Comparison of ENCODE assay signal across 8 mouse cellular contexts in the genomic region with DNA sequence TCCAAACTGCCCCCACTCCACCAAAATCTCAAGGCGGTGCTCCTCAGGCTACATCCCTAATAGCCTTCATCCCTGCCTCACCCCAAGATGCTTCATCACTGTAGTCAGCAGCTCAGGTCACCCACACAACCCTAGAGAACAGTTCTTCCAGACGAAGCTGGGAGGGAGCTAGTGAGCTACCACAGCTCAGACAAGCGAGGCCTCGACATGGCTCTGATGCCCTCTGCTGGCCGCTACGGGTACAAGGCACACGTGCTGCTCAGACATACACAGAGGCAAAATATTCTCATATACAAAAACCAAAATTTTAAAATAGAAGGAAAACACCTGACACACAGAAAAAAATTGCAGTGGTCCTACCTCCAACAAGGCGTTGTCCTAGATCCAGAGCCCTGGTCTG. TPM values are rescaled to one million over a fixed set of nuclear protein-coding genes. Genes with fewer than 3 reads are reported as not detected.
DNase-seq lines count a peak whose midpoint lies in the region; ATAC-seq and TF ChIP-seq lines count a peak whose summit lies in the region.

No protein-coding gene starts in this region.

- peaks cover 45% of the 10 kb centered on the region for H3K36me3 ChIP-seq in C2C12 (ENCODE audit: control insufficient read depth, insufficient read depth)
- H3K36me3 ChIP-seq in liver, embryonic 12.5 days, result peaks cover 56% of the 10 kb centered on the region
- peaks cover 43% of the 10 kb centered on the region for H3K36me3 ChIP-seq in neural tube, embryonic 12.5 days

- ATAC-seq in liver, embryonic 12.5 days, result peak; percentile 6; the same call in 1 of the 2 replicates
- ATAC-seq in neural tube, embryonic 12.5 days (ENCODE audit: low FRiP score, low read depth), result peak; percentile 11; the same call in 1 of the 2 replicates

- no peak overlapping the region for H3K9ac ChIP-seq in liver, embryonic 12.5 days
- no peak overlapping the region for H3K9ac ChIP-seq in neural tube, embryonic 12.5 days

- H3K4me1 ChIP-seq in liver, embryonic 12.5 days, result peaks cover 52% of the 10 kb centered on the region
- 0 out of 2 replicates have a peak, but pooled peaks cover 2% of the 10 kb centered on the region for H3K4me1 ChIP-seq in neural tube, embryonic 12.5 days

- no peaks in the 10 kb centered on the region for H3K9me3 ChIP-seq in liver, embryonic 12.5 days (replicated peaks)
- H3K9me3 ChIP-seq in neural tube, embryonic 12.5 days, result no peaks in the 10 kb centered on the region

- H3K4me2 ChIP-seq in liver, embryonic 12.5 days, result no peak overlapping the region
- no peak overlapping the region for H3K4me2 ChIP-seq in neural tube, embryonic 12.5 days (replicated peaks)

- no peaks in the 10 kb centered on the region for H3K79me2 ChIP-seq in C2C12 (ENCODE audit: control insufficient read depth, insufficient read depth)

- H3K27ac ChIP-seq in liver, embryonic 12.5 days, result peak overlapping the region; percentile 4; the same call in 1 of the 2 replicates
- H3K27ac ChIP-seq in neural tube, embryonic 12.5 days, result no peak overlapping the region

- H3ac ChIP-seq in C2C12 (ENCODE audit: control insufficient read depth, insufficient read length, low read depth), result no peak overlapping the region

- peak; percentile 87 for DNase-seq in adipocyte (ENCODE audit: low spot score)
- DNase-seq in cerebellum, postnatal 4 days (ENCODE audit: low spot score in 2 of 2), result peak; percentile 59 to 83
- peak; percentile 45 to 69 for DNase-seq in gastrocnemius, adult 8-10 months (ENCODE audit: low spot score in 2 of 2)
- DNase-seq in kidney, adult 9 months, result peak; percentile 89
- DNase-seq in thymus, postnatal 0 days (ENCODE audit: low spot score), result peak; percentile 91

- peak; percentile 97 for TF ChIP-seq CTCF in C2C12 (IDR thresholded peaks at IDR 0.05; ENCODE audit: control insufficient read depth, insufficient read depth, insufficient read length)

- H3K4me3 ChIP-seq in C2C12 (ENCODE audit: insufficient read depth, poor library complexity, severe bottlenecking), result no peak overlapping the region
- no peak overlapping the region for H3K4me3 ChIP-seq in liver, embryonic 12.5 days
- H3K4me3 ChIP-seq in neural tube, embryonic 12.5 days, result no peak overlapping the region

- WGBS in liver, embryonic 12.5 days (ENCODE audit: insufficient replicate concordance), result 8% methylated on average over 8 of the region's 8 CpGs
- 6% methylated on average over 8 of the region's 8 CpGs for WGBS in neural tube, embryonic 12.5 days

- H3K27me3 ChIP-seq in C2C12 (ENCODE audit: control insufficient read depth, insufficient read depth, insufficient read length), result no peaks in the 10 kb centered on the region
- no peaks in the 10 kb centered on the region for H3K27me3 ChIP-seq in liver, embryonic 12.5 days (replicated peaks)
- no peaks in the 10 kb centered on the region for H3K27me3 ChIP-seq in neural tube, embryonic 12.5 days (replicated peaks)

- no peaks in the 10 kb centered on the region for H3K79me3 ChIP-seq in C2C12 (ENCODE audit: low read depth)

TF ChIP-seq in C2C12, 6 proteins besides CTCF, POLR2A, EP300 and RAD21:
- TF ChIP-seq USF1 (IDR thresholded peaks at IDR 0.05; ENCODE audit: low read depth) (peak; percentile 67), FOSL1 (IDR thresholded peaks at IDR 0.05; ENCODE audit: insufficient read depth, low read length, poor library complexity, severe bottlenecking) (no peak), MAX (IDR thresholded peaks at IDR 0.05) (peak; percentile 97), MYOD1 (IDR thresholded peaks at IDR 0.05; ENCODE audit: control insufficient read depth, insufficient read length, low read depth) (no peak)
TF ChIP-seq in C2C12: peak in this region for 2.

RNA-seq across cellular contexts. Expression of a gene that starts 4.8 kb away (rescaled TPM):
- 6.0 TPM for polyA plus RNA-seq in C2C12 (2012; fragmentation: generic; extraction: Trizol)
- 1 to 10 TPM; 1.2 to 2.2 (median 1.9) TPM for total RNA-seq in gastrocnemius, adult 8-10 months (2022)
- 1.8 and 2.0 TPM in 2 replicates for polyA plus RNA-seq in liver, embryonic 12.5 days (2016; fragmentation: Nextera tagmentation; extraction: Ambion mirVana)
- 11.7 and 12.8 TPM in 2 replicates for polyA plus RNA-seq in neural tube, embryonic 12.5 days (2016; fragmentation: Nextera tagmentation; extraction: Ambion mirVana)
- polyA plus RNA-seq in thymus, postnatal 0 days (2015; fragmentation: Nextera tagmentation; extraction: Ambion mirVana), result 1.9 and 2.1 TPM in 2 replicates

RNA-seq across cellular contexts. Expression of a gene that starts 13.0 kb away (rescaled TPM):
- 70.2 TPM for polyA plus RNA-seq in C2C12 (2012; fragmentation: generic; extraction: Trizol)
- total RNA-seq in gastrocnemius, adult 8-10 months (2022), result 10 to 100 TPM; 12.0 to 19.2 (median 13.8) TPM
- 136 and 143 TPM in 2 replicates for polyA plus RNA-seq in liver, embryonic 12.5 days (2016; fragmentation: Nextera tagmentation; extraction: Ambion mirVana)
- polyA plus RNA-seq in neural tube, embryonic 12.5 days (2016; fragmentation: Nextera tagmentation; extraction: Ambion mirVana), result 55.0 and 61.2 TPM in 2 replicates
- polyA plus RNA-seq in thymus, postnatal 0 days (2015; fragmentation: Nextera tagmentation; extraction: Ambion mirVana), result 93.7 and 103 TPM in 2 replicates

RNA-seq across cellular contexts. Expression of a gene that starts 23.0 kb away (rescaled TPM):
- polyA plus RNA-seq in C2C12 (2012; fragmentation: generic; extraction: Trizol), result not detected
- total RNA-seq in gastrocnemius, adult 8-10 months (2022), result not detected
- 0.05 TPM in 1 of 2 replicates, not detected in the other for polyA plus RNA-seq in liver, embryonic 12.5 days (2016; fragmentation: Nextera tagmentation; extraction: Ambion mirVana)
- polyA plus RNA-seq in neural tube, embryonic 12.5 days (2016; fragmentation: Nextera tagmentation; extraction: Ambion mirVana), result 0.25 TPM in 1 of 2 replicates, not detected in the other
- 0.15 and 0.17 TPM in 2 replicates for polyA plus RNA-seq in thymus, postnatal 0 days (2015; fragmentation: Nextera tagmentation; extraction: Ambion mirVana)

RNA-seq across cellular contexts. Expression of a gene that starts 54.9 kb away (rescaled TPM):
- polyA plus RNA-seq in C2C12 (2012; fragmentation: generic; extraction: Trizol), result 2.0 TPM
- total RNA-seq in gastrocnemius, adult 8-10 months (2022), result 1 to 10 TPM in 2 of 4 experiments, under 1 TPM in 2; 0.48 to 2.2 (median 1.3) TPM
- 40.7 and 46.7 TPM in 2 replicates for polyA plus RNA-seq in liver, embryonic 12.5 days (2016; fragmentation: Nextera tagmentation; extraction: Ambion mirVana)
- 265 and 278 TPM in 2 replicates for polyA plus RNA-seq in neural tube, embryonic 12.5 days (2016; fragmentation: Nextera tagmentation; extraction: Ambion mirVana)
- 24.4 and 32.8 TPM in 2 replicates for polyA plus RNA-seq in thymus, postnatal 0 days (2015; fragmentation: Nextera tagmentation; extraction: Ambion mirVana)
